Mouse (Mus musculus): ENCODE data around the gene Nkd1.

DNA sequence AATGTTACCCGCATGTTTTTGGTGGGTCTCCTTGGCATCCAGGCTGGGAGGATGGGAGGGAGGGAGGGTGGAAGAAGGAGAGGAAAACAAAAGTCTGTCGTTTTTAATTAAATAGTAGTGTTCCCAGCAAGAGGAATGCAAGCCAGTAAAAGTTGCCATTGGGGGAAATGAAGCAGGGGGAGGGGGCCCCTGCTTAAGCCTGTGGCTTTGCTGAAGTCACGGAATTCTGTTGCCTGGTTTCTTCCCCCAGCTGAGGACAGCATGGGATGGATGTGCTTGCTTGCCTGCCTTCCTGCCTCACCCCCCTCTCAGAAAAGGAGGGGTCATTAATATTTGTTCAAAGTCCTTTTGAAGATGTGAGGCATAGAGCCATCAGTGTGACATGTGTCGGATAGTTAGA, 3.0 kb downstream of the Nkd1 start:
- TF ChIP-seq POLR2A (IDR thresholded peaks at IDR 0.05; ENCODE audit: control insufficient read depth, low read depth, low read length), result no peak
- TF ChIP-seq CTCF (IDR thresholded peaks at IDR 0.05; ENCODE audit: control insufficient read depth, insufficient read depth, insufficient replicate concordance, low read depth, low read length), result no peak
